Mouse (Mus musculus): ENCODE measurements around the gene Zfp57.

GRCm38 (mm10) chr17:36966875-36967274 is 34.1 kb upstream of the Zfp57 start:
- no peak for TF ChIP-seq POLR2A (IDR thresholded peaks at IDR 0.05; ENCODE audit: low read depth, low read length)
- no peak for TF ChIP-seq CTCF (IDR thresholded peaks at IDR 0.05; ENCODE audit: borderline replicate concordance, insufficient read depth, low read length)

Data from embryonic fibroblast, embryonic 13.5 days (primary cell).